Mouse (Mus musculus): ENCODE data around the gene Gm17359. TPM values are rescaled to one million over a fixed set of nuclear protein-coding genes. Genes with fewer than 3 reads are reported as not detected.

Gene Gm17359
- polyA plus RNA-seq (2014; fragmentation: Nextera tagmentation; extraction: Ambion mirVana) = not detected in 2 replicates

DNA sequence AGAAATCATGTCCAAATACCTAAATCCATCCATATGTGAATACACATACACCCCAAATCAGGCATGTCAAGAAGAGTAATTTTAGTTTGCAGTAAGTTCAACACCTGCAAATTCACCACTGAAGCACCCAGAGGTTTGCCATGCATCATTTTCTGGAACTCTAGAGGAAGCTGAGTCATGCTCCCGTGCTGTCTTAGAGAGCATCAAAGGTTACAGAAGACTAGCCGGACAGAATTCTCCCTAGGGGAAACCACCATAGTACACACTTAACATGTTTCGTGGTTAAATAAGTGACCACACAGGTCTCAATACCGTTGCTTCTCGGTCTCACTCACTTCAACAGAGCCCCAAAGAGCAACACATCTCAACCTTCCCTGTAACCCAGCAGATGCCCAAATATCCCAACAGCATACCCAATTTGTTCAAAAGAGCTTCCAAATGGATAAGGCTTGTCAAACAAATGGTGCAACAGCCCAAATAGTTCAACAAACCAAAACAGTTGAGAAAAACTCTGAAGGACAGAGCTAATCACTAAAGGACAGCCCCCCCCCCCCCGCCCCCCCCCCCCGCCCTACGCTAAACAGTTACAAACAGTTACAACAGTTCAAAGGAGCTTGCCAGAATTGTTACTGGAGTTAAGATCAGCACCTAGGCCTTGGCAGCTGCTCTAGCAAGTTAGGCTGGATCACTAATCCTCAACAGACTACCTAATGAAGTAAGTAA is at the start of gene Gm17359:
TSS of gene Gm17359 (plus strand) at position 618 of the 723 bp plus-strand sequence.
- ATAC-seq (replicated peaks; ENCODE audit: low FRiP score) = no peak
- H3K4me1 ChIP-seq (replicated peaks; ENCODE audit: control insufficient read depth, insufficient read depth, low read length) = no peaks in the 10 kb centered on the region; the same call in 1 of the 2 replicates
- H3K27me3 ChIP-seq (replicated peaks; ENCODE audit: control insufficient read depth, insufficient read depth, low read length) = no peaks in the 10 kb centered on the region
- 54% methylated on average over 8 of the region's 8 CpGs for WGBS
- no peak within 1 kb of the TSS for H3K27ac ChIP-seq (ENCODE audit: low read depth, low read length)
- no peak within 1 kb of the TSS for H3K4me3 ChIP-seq (ENCODE audit: low read depth, low read length)
- DNase-seq (ENCODE audit: low spot score) = no peak
- no peak within 1 kb of the TSS for H3K4me2 ChIP-seq
- no peak within 1 kb of the TSS for H3K9ac ChIP-seq (ENCODE audit: low read depth, low read length)
- no peaks in the 10 kb centered on the region for H3K9me3 ChIP-seq (ENCODE audit: control insufficient read depth, low read length)
- no peaks in the 10 kb centered on the region for H3K36me3 ChIP-seq (ENCODE audit: control insufficient read depth, insufficient read depth, low read length)

- H3K4me1 ChIP-seq (replicated peaks; ENCODE audit: control insufficient read depth, insufficient read depth, low read length) = peaks cover 8% of the 10 kb centered on the region
- WGBS = under 1% methylated on average over 58 of the region's 60 CpGs
- ATAC-seq (replicated peaks; ENCODE audit: low FRiP score) = peak; percentile 98
Observed at GRCm38 (mm10) chr3:79287108-79287576, 49.3 kb upstream of the Gm17359 start.

DNA sequence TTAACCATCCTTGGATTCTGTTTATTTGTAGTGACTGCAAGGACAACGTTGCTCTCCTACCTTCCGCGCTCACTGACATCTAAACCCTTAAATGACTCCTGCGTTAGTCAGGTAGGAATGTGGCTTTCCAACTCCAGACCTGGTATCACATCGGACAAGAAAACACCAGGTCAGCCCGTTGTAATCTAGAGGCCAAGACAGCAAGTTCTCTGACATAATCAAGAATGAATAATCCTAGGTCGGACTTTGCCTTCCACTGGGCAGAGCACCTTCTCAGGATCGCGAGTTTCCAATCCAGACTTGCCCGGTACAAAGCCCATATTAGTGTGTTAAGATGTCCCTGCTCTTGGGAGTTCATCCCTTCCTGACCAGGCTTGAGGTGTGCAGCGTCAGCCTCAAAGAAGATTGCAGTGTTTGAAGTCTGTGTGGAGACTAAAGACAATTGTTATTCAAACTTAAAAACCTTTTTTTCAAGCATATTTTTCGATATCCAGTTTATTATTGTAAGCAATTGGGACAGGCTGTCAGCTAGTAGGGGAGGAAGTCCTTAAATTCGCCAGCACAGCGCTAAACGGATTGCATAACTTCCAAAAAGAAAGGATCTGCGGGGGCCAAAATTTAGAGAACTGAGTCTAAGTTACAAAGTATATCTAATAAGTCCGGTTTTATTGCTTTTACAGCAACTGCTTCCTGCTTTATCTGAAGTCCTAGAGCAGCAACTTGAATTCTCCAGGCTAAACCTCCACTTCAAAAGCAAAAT is 48.6 kb upstream of the Gm17359 start:
- Histone ChIP-seq H3K4me1 (replicated peaks; ENCODE audit: control insufficient read depth, insufficient read depth, low read length) (peaks cover 8% of the 10 kb centered on the region), H3K4me3 (ENCODE audit: low read depth, low read length) (peak overlapping the region; percentile 87), H3K36me3 (ENCODE audit: control insufficient read depth, insufficient read depth, low read length) (no peaks in the 10 kb centered on the region), H3K9me3 (ENCODE audit: control insufficient read depth, low read length) (no peaks in the 10 kb centered on the region), H3K9ac (ENCODE audit: low read depth, low read length) (peak overlapping the region; percentile 84), H3K27me3 (replicated peaks; ENCODE audit: control insufficient read depth, insufficient read depth, low read length) (peaks cover 2% of the 10 kb centered on the region; the same call in 1 of the 2 replicates), H3K27ac (ENCODE audit: low read depth, low read length) (no peak overlapping the region), H3K4me2 (peak overlapping the region; percentile 90)
- 11% methylated on average over 17 of the region's 17 CpGs for WGBS
- ATAC-seq (replicated peaks; ENCODE audit: low FRiP score) = no peak
- no peak for DNase-seq (ENCODE audit: low spot score)

More at GRCm38 (mm10) chr3:79287108-79287576, 49.3 kb upstream of the Gm17359 start:
- Histone ChIP-seq H3K36me3 (ENCODE audit: control insufficient read depth, insufficient read depth, low read length) (no peaks in the 10 kb centered on the region), H3K27me3 (replicated peaks; ENCODE audit: control insufficient read depth, insufficient read depth, low read length) (peaks cover 2% of the 10 kb centered on the region; the same call in 1 of the 2 replicates), H3K4me2 (peak overlapping the region; percentile 90), H3K27ac (ENCODE audit: low read depth, low read length) (peak overlapping the region; percentile 80), H3K9ac (ENCODE audit: low read depth, low read length) (peak overlapping the region; percentile 84), H3K9me3 (ENCODE audit: control insufficient read depth, low read length) (no peaks in the 10 kb centered on the region), H3K4me3 (ENCODE audit: low read depth, low read length) (peak overlapping the region; percentile 87)
- peak; percentile 89 for DNase-seq (ENCODE audit: low spot score)

GRCm38 (mm10) chr3:79289050-79289449 is 47.4 kb upstream of the Gm17359 start:
- 77% methylated on average over 3 of the region's 3 CpGs for WGBS
- H3K4me3 ChIP-seq (ENCODE audit: low read depth, low read length) = no peak overlapping the region
- H3K27ac ChIP-seq (ENCODE audit: low read depth, low read length) = no peak overlapping the region
- no peaks in the 10 kb centered on the region for H3K36me3 ChIP-seq (ENCODE audit: control insufficient read depth, insufficient read depth, low read length)
- H3K9me3 ChIP-seq (ENCODE audit: control insufficient read depth, low read length) = no peaks in the 10 kb centered on the region
- H3K4me2 ChIP-seq = no peak overlapping the region
- peaks cover 6% of the 10 kb centered on the region for H3K4me1 ChIP-seq (replicated peaks; ENCODE audit: control insufficient read depth, insufficient read depth, low read length)
- peaks cover 2% of the 10 kb centered on the region; the same call in 1 of the 2 replicates for H3K27me3 ChIP-seq (replicated peaks; ENCODE audit: control insufficient read depth, insufficient read depth, low read length)
- no peak overlapping the region for H3K9ac ChIP-seq (ENCODE audit: low read depth, low read length)
- DNase-seq (ENCODE audit: low spot score) (no peak), ATAC-seq (replicated peaks; ENCODE audit: low FRiP score) (no peak)

DNA sequence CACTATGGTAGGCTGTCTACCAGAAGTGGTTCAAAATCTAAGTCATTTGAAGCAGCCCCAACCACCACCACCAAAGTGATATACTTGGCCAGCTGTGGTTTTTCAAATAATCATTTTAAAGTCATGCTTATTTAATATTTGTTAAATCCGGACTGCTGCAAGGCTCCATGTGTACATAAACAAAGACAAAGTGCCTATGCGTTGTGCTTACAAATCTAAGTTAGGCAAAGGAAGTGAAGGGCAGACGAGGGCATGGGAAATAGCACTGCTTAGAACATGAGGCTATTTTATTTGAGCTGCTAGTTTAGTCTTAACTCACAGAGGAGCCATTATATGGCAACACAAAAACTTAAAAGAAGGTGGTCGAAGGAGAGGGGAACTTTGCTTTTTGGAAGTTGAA is 43.4 kb upstream of the Gm17359 start:
- H3K4me2 ChIP-seq = no peak overlapping the region
- no peak overlapping the region for H3K27ac ChIP-seq (ENCODE audit: low read depth, low read length)
- ATAC-seq (replicated peaks; ENCODE audit: low FRiP score) (no peak), DNase-seq (ENCODE audit: low spot score) (no peak)
- WGBS = 68% methylated on average over 4 of the region's 4 CpGs
- no peaks in the 10 kb centered on the region for H3K36me3 ChIP-seq (ENCODE audit: control insufficient read depth, insufficient read depth, low read length)
- no peaks in the 10 kb centered on the region; the same call in 1 of the 2 replicates for H3K27me3 ChIP-seq (replicated peaks; ENCODE audit: control insufficient read depth, insufficient read depth, low read length)
- H3K4me3 ChIP-seq (ENCODE audit: low read depth, low read length) = no peak overlapping the region
- H3K9ac ChIP-seq (ENCODE audit: low read depth, low read length) = no peak overlapping the region
- H3K4me1 ChIP-seq (replicated peaks; ENCODE audit: control insufficient read depth, insufficient read depth, low read length) = no peaks in the 10 kb centered on the region
- no peaks in the 10 kb centered on the region for H3K9me3 ChIP-seq (ENCODE audit: control insufficient read depth, low read length)

DNA sequence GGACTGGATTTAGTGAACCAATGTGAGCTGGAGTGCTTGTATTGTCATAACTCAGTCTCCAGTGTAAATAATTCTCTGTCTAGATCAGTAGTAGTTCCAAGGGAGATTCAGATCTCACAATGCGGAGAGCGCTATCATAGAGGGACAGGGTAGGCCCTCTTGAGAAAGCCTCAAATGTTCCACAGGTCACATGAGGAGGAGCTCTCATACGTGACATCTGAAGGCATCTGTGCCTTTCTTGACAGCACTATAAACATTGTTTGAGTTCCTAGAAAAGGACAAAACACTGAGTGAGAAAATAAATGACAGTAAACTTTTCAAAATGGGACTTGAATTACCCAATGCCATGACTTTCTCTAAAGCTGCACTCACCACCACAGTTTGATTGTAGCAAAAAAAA is 41.8 kb upstream of the Gm17359 start:
- DNase-seq (ENCODE audit: low spot score) = no peak
- Histone ChIP-seq H3K36me3 (ENCODE audit: control insufficient read depth, insufficient read depth, low read length) (no peaks in the 10 kb centered on the region), H3K27me3 (replicated peaks; ENCODE audit: control insufficient read depth, insufficient read depth, low read length) (no peaks in the 10 kb centered on the region), H3K27ac (ENCODE audit: low read depth, low read length) (no peak overlapping the region), H3K4me2 (no peak overlapping the region), H3K9ac (ENCODE audit: low read depth, low read length) (no peak overlapping the region), H3K4me3 (ENCODE audit: low read depth, low read length) (no peak overlapping the region), H3K9me3 (ENCODE audit: control insufficient read depth, low read length) (no peaks in the 10 kb centered on the region), H3K4me1 (replicated peaks; ENCODE audit: control insufficient read depth, insufficient read depth, low read length) (no peaks in the 10 kb centered on the region)
- WGBS = 91% methylated on average over 3 of the region's 3 CpGs
- ATAC-seq (replicated peaks; ENCODE audit: low FRiP score) = no peak

DNA sequence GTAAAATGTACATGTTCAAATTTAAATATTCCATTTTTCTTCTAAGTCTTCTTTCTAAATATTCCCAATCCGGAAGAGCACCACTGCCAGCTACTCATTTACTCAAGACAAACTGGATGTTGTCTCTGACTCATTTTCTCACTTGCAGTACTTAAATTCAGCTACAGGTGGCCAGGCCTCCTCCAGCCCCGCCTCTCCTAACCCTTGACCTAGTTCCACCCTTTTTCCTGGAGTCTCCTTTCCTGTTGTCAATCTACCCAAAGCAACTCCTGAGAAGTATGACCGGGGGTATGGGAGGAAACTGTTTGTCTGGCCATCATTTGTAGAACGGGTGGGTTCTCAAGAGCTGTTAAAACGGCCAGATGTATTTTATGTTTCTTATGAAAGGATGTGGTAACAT is 40.4 kb upstream of the Gm17359 start:
- H3K4me3 ChIP-seq (ENCODE audit: low read depth, low read length) = no peak overlapping the region
- no peaks in the 10 kb centered on the region for H3K9me3 ChIP-seq (ENCODE audit: control insufficient read depth, low read length)
- no peak for ATAC-seq (replicated peaks; ENCODE audit: low FRiP score)
- no peak for DNase-seq (ENCODE audit: low spot score)
- H3K36me3 ChIP-seq (ENCODE audit: control insufficient read depth, insufficient read depth, low read length) = no peaks in the 10 kb centered on the region
- H3K9ac ChIP-seq (ENCODE audit: low read depth, low read length) = no peak overlapping the region
- WGBS = 62% methylated on average over 5 of the region's 5 CpGs
- no peaks in the 10 kb centered on the region for H3K4me1 ChIP-seq (replicated peaks; ENCODE audit: control insufficient read depth, insufficient read depth, low read length)
- no peaks in the 10 kb centered on the region for H3K27me3 ChIP-seq (replicated peaks; ENCODE audit: control insufficient read depth, insufficient read depth, low read length)
- no peak overlapping the region for H3K27ac ChIP-seq (ENCODE audit: low read depth, low read length)
- no peak overlapping the region for H3K4me2 ChIP-seq

GRCm38 (mm10) chr3:79296586-79296985 is 39.9 kb upstream of the Gm17359 start:
- Histone ChIP-seq H3K27ac (ENCODE audit: low read depth, low read length) (no peak overlapping the region), H3K27me3 (replicated peaks; ENCODE audit: control insufficient read depth, insufficient read depth, low read length) (no peaks in the 10 kb centered on the region), H3K4me3 (ENCODE audit: low read depth, low read length) (no peak overlapping the region), H3K4me1 (replicated peaks; ENCODE audit: control insufficient read depth, insufficient read depth, low read length) (no peaks in the 10 kb centered on the region), H3K36me3 (ENCODE audit: control insufficient read depth, insufficient read depth, low read length) (no peaks in the 10 kb centered on the region), H3K9ac (ENCODE audit: low read depth, low read length) (no peak overlapping the region), H3K4me2 (no peak overlapping the region), H3K9me3 (ENCODE audit: control insufficient read depth, low read length) (no peaks in the 10 kb centered on the region)
- ATAC-seq (replicated peaks; ENCODE audit: low FRiP score) (no peak), DNase-seq (ENCODE audit: low spot score) (no peak)
- 91% methylated on average over 3 of the region's 3 CpGs for WGBS

All from liver, embryonic 11.5 days (tissue).